Mouse (Mus musculus) mouse trophoblast stem cell (cell line): ENCODE data around the gene Gchfr.

ENCODE experiments used
- in situ Hi-C, 2 experiments: fragments of 300-500 bp; cut with MseI, MboI; formaldehyde crosslinking; loops; 2 replicates in 1 of 2; 3 replicates in 1 of 2; pipeline ENCODE4 v1.15.1; 2025

Gene Gchfr

GRCm38 (mm10) chr2:119173991-119174651, 6.5 kb downstream of the Gchfr start, which contains the start of gene Gm14137:
TSS of gene Gm14137 (plus strand) at chr2:119174509.
- in situ Hi-C loops = no loop called here

DNA sequence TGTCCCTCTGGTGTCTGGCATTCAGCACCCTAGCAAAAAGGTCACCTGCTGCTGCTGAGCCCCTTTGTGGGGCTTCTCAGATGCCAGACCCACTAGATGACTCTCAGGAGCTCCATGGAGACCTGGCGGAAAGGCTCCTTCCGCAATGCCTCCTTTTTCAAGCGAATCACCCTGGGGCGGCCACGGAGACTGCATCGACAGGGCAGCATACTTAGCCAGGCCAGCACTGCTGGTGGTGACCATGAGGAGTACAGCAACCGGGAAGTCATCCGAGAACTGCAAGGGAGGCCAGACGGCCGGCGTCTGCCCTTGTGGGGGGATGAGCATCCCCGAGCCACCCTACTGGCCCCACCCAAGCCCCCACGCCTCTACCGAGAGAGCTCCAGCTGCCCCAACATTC, 7.3 kb downstream of the Gchfr start:
- in situ Hi-C loops = no loop called here

- in situ Hi-C loops = no loop called here
Observed at GRCm38 (mm10) chr2:119175614-119176013, 8.0 kb downstream of the Gchfr start.

DNA sequence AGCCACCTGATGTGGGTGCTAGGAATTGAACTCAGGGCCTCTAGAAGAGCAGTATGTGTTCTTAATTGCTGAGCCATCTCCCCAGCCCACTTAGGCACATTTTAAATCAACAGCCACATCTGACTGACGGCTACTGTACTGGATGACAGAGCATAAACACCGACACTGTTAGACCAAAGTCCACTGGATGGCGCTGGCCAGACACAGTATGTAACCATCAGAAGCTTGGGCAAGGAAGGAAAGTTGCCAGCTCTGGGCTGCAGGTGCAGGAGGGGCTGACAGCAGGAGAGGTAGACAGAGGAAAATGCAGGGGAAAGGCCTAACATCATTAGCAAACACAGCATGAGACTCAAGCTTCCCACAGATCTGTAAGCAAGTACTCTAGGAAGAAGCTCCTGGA, 9.2 kb downstream of the Gchfr start:
- in situ Hi-C loops = no loop called here

DNA sequence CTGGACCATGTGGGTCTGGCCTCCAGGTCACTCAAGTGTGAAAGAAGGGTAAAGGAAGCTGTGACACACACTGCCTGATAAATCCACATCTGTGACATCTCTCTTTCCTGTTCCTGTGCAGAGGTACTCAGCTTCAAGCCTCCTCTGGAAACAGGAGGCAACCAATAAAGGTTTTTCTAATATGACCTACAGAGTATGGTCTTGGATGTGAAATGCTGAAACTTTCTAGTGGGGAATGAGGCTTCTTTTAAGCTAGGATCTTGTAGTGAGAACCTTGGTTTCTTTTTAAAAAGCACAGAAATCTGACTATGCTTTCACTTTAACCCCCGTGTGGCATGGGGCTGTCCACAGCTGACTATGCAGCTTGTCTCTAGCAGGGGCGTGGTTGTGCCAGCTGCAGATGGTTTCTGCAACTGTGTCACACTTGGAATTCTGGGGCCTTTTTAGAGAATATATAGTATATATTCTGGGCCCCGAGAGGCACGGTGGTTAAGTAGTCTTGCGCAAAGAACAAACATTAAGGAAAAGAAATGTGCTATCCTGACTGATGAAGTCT, 9.9 kb downstream of the Gchfr start:
- in situ Hi-C loops = no loop called here

GRCm38 (mm10) chr2:119182914-119183313, 15.3 kb downstream of the Gchfr start:
- in situ Hi-C loops = no loop called here

DNA sequence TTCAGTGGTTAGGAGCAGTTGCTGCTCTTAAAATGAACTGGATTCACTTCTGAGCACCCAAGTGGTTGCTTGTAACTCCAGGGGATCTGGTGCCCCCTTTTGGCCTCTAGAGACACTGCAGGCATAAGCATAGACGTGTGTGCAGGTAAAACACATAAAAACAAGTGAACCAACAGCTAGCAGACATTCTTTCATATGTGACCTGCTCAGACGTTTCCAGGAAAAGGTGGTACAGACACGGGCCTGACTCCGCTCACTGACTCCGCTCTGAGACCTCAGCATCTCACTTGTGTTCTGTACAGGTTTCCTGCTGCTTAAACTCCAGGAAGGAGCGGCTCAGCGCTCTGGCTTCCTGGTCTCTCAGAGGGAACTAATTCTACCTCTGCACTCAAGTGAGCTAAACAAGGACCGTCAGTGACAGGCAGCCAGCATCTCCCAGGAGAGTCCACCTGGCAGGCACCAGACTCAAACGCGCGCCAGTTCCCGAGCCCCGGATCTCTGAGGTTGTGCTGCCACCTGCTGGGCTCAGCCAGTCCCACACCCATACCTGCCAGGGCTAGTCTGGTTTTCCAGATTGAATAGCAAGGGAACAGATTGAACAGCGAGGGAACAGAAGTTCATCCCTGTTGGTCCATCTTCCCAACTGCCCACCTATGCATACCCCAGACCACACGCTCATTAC, 21.6 kb downstream of the Gchfr start:
- in situ Hi-C loops = loop anchor here (5.0 kb wide), 1 partner anchor 37 kb away; no protein-coding TSS in a partner anchor

- in situ Hi-C loops = no loop called here
Observed at GRCm38 (mm10) chr2:119190969-119191368, 23.4 kb downstream of the Gchfr start.

DNA sequence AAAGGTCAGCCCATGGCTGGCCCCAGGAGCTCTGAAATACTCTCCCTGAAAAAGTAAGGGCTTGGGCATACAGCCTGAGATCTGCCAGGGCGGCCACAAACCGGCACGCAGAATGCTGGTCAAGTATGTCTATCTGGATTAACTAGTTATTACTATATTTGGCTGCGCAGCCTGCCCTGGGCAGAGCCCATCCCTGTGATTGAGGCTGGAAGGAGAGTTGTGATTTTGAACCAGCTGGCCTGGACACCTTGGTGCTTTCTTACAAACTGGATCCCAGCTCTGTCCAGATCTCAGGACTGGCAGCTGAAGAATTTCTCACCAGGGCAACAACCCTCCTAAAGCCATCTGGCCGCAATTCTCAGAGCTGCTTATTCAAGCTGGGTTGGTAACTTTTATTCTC, 26.6 kb downstream of the Gchfr start:
- in situ Hi-C loops = no loop called here

GRCm38 (mm10) chr2:119196316-119197108, 28.9 kb downstream of the Gchfr start:
- in situ Hi-C loops = no loop called here

- in situ Hi-C loops = no loop called here
Observed at GRCm38 (mm10) chr2:119197493-119197892, 29.9 kb downstream of the Gchfr start.

DNA sequence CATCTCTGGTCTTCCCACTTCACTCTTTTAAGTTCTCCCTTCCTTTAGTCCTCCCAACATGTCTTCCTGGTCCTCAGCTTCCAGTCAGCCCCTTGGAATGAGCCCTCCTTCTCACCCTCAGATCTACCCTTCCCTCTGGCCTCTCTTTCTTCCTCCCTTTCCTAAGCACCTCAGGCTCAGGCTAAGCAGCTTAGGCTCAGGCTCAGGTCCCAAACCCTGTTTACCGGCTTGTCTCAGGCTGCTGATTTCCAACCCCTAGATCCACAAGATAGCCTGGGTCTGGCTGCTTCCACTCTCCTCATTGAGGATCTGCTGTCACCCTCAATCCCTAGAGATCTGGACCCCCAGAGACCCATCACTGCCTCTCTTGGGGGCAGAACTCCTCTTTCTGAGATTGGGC, 30.5 kb downstream of the Gchfr start:
- in situ Hi-C loops = no loop called here

DNA sequence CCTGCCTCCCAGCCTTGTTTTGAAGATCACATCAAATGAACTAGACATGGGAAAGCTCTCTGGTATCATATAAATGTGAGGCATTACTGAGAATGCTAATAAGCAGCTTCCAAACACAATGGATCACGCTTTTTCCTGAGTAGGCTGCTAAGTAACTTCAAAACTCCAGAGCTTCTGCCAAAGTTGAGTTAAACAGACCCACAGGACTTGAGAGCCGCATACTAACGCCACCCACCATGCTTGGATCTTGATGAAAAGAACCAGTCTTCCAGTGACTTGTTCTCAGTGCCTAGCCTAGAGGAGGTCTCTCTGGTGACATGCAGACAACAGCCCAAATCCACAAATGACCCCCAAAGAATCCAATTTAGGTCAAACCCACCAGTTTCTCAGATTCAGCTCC, 31.4 kb downstream of the Gchfr start:
- in situ Hi-C loops = no loop called here

DNA sequence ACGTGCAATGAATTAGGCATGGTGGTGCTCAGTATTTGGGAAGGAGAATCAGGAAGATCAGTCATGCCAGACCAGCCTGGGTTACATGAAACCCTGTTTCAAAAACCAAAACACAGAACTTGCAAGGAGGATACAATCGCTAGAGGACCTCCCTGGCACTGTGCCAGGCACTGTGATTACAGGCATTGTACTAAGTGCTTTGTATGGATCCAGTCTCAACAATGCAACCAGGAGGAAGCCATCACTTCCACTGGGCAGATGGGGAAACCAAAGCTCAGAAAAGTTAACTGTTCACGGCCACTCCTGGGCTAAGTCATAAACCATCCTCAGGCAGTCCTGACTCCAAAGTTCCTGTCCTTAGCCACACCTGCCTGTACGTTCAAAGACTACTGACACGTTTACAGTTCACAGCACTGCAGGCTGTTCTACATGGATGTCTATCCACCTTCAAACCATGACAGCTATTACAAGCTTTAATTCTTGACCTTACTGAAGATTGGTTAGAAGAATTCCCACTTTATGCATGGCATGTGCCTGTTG, 35.4 kb downstream of the Gchfr start:
- in situ Hi-C loops = no loop called here

- in situ Hi-C loops = no loop called here
Observed at GRCm38 (mm10) chr2:119203871-119204460, 36.4 kb downstream of the Gchfr start.

DNA sequence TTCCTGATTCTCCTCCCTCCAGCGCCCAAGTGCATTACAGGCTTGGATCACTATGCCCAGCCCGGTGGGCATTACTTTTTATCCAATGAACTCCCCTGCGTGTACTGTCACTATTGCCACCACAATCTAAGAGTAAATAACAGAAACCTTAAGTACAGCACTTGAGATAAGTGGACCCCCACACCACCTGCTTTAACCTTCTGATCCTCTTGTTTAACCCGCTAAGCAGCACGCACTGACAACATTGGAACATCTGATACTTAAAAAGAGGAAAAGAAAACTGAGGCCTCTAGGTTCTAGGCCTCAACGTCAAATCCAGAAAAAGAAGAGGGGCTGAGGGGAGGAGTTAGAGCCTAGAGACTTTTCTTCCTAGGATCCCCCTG, 40.4 kb downstream of the Gchfr start:
- in situ Hi-C loops = no loop called here

- in situ Hi-C loops = no loop called here
Observed at GRCm38 (mm10) chr2:119208344-119209175, 41.0 kb downstream of the Gchfr start, which contains the start of the genes Zfyve19 and Dnajc17. TSS of gene Zfyve19 (plus strand) at chr2:119208617. TSS of gene Dnajc17 (minus strand) at chr2:119208795.

GRCm38 (mm10) chr2:119209176-119209507, 41.6 kb downstream of the Gchfr start:
- in situ Hi-C loops = no loop called here
